Mouse (Mus musculus) heart, adult 2 months (tissue): Measurements from ENCODE around the gene Mcm10. TPM values are rescaled to one million over a fixed set of nuclear protein-coding genes. Genes with fewer than 3 reads are reported as not detected.
A peak's percentile ranks its signal among the peaks of the same experiment; 100 is the strongest.

Source experiments
- DNase-seq, 2 experiments: peaks; one replicate each; pipeline ENCODE4 v3.0.0; 2021
- H3K27ac ChIP-seq: fragments of 200-600 bp; 2 replicates; pipeline ENCODE4 v1.8.1; 2022
- H3K27me3 ChIP-seq: fragments of 200-500 bp; 2 replicates; pipeline ENCODE4 v1.6.1; 2012; ENCODE audit warnings: mild to moderate bottlenecking, low read length, inconsistent platforms, mixed read lengths; ENCODE audit not compliant: control insufficient read depth, insufficient read depth
- H3K36me3 ChIP-seq: fragments of 200-500 bp; 2 replicates; pipeline ENCODE4 v1.6.1; 2012; ENCODE audit warnings: low read length, inconsistent platforms; ENCODE audit not compliant: control insufficient read depth, insufficient read depth
- H3K4me1 ChIP-seq: fragments of 200-500 bp; 2 replicates; pipeline ENCODE4 v1.6.1; 2011; ENCODE audit warnings: low read length; ENCODE audit not compliant: control insufficient read depth, insufficient read depth
- H3K4me3 ChIP-seq: fragments of 200-600 bp; 2 replicates; pipeline ENCODE4 v1.8.1; 2022
- H3K79me2 ChIP-seq: fragments of 200-500 bp; replicated peaks from 2 replicates; pipeline ENCODE4 v1.6.1; 2012; ENCODE audit warnings: mild to moderate bottlenecking, inconsistent platforms, low read length, moderate library complexity, mixed read lengths; ENCODE audit not compliant: control insufficient read depth, insufficient read depth
- H3K9ac ChIP-seq: fragments of 200-500 bp; 2 replicates; pipeline ENCODE4 v1.6.1; 2012; ENCODE audit warnings: low read depth, mild to moderate bottlenecking, control low read depth, inconsistent platforms, low read length, mixed read lengths
- CTCF ChIP-seq: fragments of 200-600 bp; IDR thresholded peaks from 2 replicates; pipeline ENCODE4 v1.8.1; 2022; ENCODE audit warnings: antibody characterized with exemption, mild to moderate bottlenecking, moderate library complexity
- EP300 ChIP-seq: fragments of 200-500 bp; IDR thresholded peaks from 2 replicates; pipeline ENCODE4 v1.6.1; 2011; ENCODE audit warnings: low read depth, low read length, control low read depth; ENCODE audit not compliant: insufficient read depth
- POLR2A ChIP-seq: fragments of 200-500 bp; IDR thresholded peaks from 2 replicates; pipeline ENCODE4 v1.6.1; 2011; ENCODE audit warnings: mild to moderate bottlenecking, low read depth, low read length, control low read depth; ENCODE audit not compliant: insufficient read depth
- WGBS: fragments of 180-500 bp; shearing (Covaris S2); methylation state at CpG from one replicate; pipeline ENCODE4 v1.1.7; 2018; 5-methylcytosine and 5-hydroxymethylcytosine counted together
- intact Hi-C: fragments of 180-260 bp; cut with DNase I; formaldehyde crosslinking; loops from one replicate; pipeline ENCODE4 v1.15.1; 2025
- polyA plus RNA-seq: library from polyadenylated mRNA; depleted of rRNA; stranded (reverse); fragments of >200 nt; gene quantifications from 2 replicates; pipeline ENCODE4 v1.2.3, GENCODE M21; 2012
- total RNA-seq, 2 experiments: library from RNA; stranded (reverse); gene quantifications; 2 replicates each; pipeline ENCODE4 v1.2.3; 2021

The Mcm10 gene
- total and polyA plus RNA-seq, 3 experiments = 0.14 to 0.39 (median 0.31) TPM

- Histone ChIP-seq H3K9ac (no peak overlapping the region), H3K79me2 (no peaks in the 10 kb centered on the region), H3K4me1 (no peaks in the 10 kb centered on the region), H3K27ac (peak overlapping the region; percentile 48), H3K4me3 (no peak overlapping the region), H3K27me3 (no peaks in the 10 kb centered on the region), H3K36me3 (no peaks in the 10 kb centered on the region; the same call in 1 of the 2 replicates)
- peak in 1 of 2 experiments; percentile 48 for DNase-seq
- TF ChIP-seq EP300 = peak; percentile 40; the same call in 1 of the 2 replicates
- TF ChIP-seq CTCF = no peak
- no peak for TF ChIP-seq POLR2A
- 64% methylated on average over 7 of the region's 7 CpGs for WGBS
- intact Hi-C loops = no loop called here
These were observed 15.5 kb upstream of the Mcm10 start for GRCm38 (mm10) chr2:5028047-5028446.

GRCm38 (mm10) chr2:5027057-5027456 is 14.5 kb upstream of the Mcm10 start:
- Histone ChIP-seq H3K4me3 (no peak overlapping the region), H3K79me2 (no peaks in the 10 kb centered on the region), H3K9ac (no peak overlapping the region), H3K36me3 (no peaks in the 10 kb centered on the region; the same call in 1 of the 2 replicates), H3K27ac (no peak overlapping the region), H3K4me1 (no peaks in the 10 kb centered on the region), H3K27me3 (no peaks in the 10 kb centered on the region)
- intact Hi-C loops = loop anchor here (2.0 kb wide), 1 partner anchor 108 kb away; the partner anchor contains the start of gene Phyh
- 89% methylated on average over 6 of the region's 6 CpGs for WGBS
- DNase-seq = no peak
- TF ChIP-seq EP300 = no peak
- TF ChIP-seq POLR2A = no peak
- TF ChIP-seq CTCF = no peak

- no peaks in the 10 kb centered on the region; the same call in 1 of the 2 replicates for H3K36me3 ChIP-seq
- no peak for DNase-seq
- no peaks in the 10 kb centered on the region for H3K4me1 ChIP-seq
- WGBS = 67% methylated on average over 3 of the region's 4 CpGs
- TF ChIP-seq POLR2A (no peak), CTCF (peak; percentile 62)
- no peaks in the 10 kb centered on the region for H3K79me2 ChIP-seq
- intact Hi-C loops = no loop called here
- no peak overlapping the region for H3K27ac ChIP-seq
- no peaks in the 10 kb centered on the region for H3K27me3 ChIP-seq
- no peak overlapping the region for H3K9ac ChIP-seq
- H3K4me3 ChIP-seq = no peak overlapping the region
These were observed 12.7 kb upstream of the Mcm10 start for GRCm38 (mm10) chr2:5025162-5025733.

DNA sequence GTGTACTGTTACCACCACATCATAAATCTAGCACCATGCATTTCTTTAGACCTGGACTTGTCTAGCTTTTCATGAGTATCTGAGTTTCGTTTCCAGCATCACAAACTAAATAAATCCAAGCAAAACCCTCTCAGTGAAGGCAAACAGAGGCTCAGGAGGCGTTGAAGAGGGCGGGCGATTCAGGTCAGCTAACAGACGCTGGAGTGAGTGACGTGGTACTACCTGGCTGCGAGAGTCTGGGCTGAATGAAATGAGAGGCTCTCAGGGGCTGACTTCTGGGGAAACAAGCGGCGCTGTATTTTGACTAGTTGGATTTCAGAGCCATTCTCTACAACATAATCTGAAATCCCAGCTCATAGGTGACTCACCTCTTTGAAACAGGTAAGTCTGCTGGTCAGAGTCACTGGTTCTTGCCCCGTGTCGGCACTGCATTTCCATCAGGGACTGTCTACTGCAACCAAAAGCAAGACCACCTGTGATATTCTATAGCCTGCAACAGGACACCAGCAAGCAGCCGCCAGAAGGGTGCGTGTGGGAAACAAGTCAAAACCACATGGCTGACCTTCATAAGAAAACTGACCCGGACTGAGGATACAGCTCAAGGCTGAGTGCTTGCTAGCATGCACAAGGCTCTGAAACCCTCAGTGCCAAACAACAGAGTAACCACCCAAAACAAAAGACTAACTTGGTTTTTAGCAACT is 11.3 kb upstream of the Mcm10 start:
- Histone ChIP-seq H3K36me3 (no peaks in the 10 kb centered on the region; the same call in 1 of the 2 replicates), H3K27me3 (no peaks in the 10 kb centered on the region), H3K4me1 (no peaks in the 10 kb centered on the region), H3K9ac (no peak overlapping the region), H3K27ac (no peak overlapping the region), H3K4me3 (no peak overlapping the region), H3K79me2 (no peaks in the 10 kb centered on the region)
- TF ChIP-seq CTCF (no peak), EP300 (no peak), POLR2A (no peak)
- no peak for DNase-seq
- intact Hi-C loops = no loop called here
- WGBS = 86% methylated on average over 14 of the region's 14 CpGs

GRCm38 (mm10) chr2:5023275-5023674 is 10.7 kb upstream of the Mcm10 start:
- Histone ChIP-seq H3K27me3 (no peaks in the 10 kb centered on the region), H3K4me1 (no peaks in the 10 kb centered on the region), H3K4me3 (no peak overlapping the region), H3K36me3 (no peaks in the 10 kb centered on the region; the same call in 1 of the 2 replicates), H3K9ac (no peak overlapping the region), H3K27ac (no peak overlapping the region), H3K79me2 (no peaks in the 10 kb centered on the region)
- DNase-seq = no peak
- 39% methylated on average over 2 of the region's 2 CpGs for WGBS
- intact Hi-C loops = no loop called here
- no peak for TF ChIP-seq EP300
- no peak for TF ChIP-seq POLR2A
- TF ChIP-seq CTCF = no peak

GRCm38 (mm10) chr2:5019708-5020107 is 7.1 kb upstream of the Mcm10 start:
- Histone ChIP-seq H3K27ac (no peak overlapping the region), H3K4me3 (no peak overlapping the region), H3K9ac (no peak overlapping the region), H3K79me2 (no peaks in the 10 kb centered on the region), H3K4me1 (no peaks in the 10 kb centered on the region), H3K36me3 (no peaks in the 10 kb centered on the region), H3K27me3 (no peaks in the 10 kb centered on the region)
- intact Hi-C loops = no loop called here
- WGBS = 69% methylated on average over 1 of the region's 1 CpGs
- TF ChIP-seq POLR2A = no peak
- TF ChIP-seq EP300 = no peak
- TF ChIP-seq CTCF = no peak
- no peak for DNase-seq
